Mouse (Mus musculus): ENCODE measurements around the gene Clip2.
"Not testable (repeated sequence)": the region's sequence is repeated elsewhere in the genome, so short reads cannot be mapped to it uniquely, and the experiment has no call there.

Gene Clip2

GRCm38 (mm10) chr5:134488596-134488995 is 63.6 kb downstream of the Clip2 start:
- peak; percentile 1 for DNase-seq (ENCODE audit: low spot score)

DNA sequence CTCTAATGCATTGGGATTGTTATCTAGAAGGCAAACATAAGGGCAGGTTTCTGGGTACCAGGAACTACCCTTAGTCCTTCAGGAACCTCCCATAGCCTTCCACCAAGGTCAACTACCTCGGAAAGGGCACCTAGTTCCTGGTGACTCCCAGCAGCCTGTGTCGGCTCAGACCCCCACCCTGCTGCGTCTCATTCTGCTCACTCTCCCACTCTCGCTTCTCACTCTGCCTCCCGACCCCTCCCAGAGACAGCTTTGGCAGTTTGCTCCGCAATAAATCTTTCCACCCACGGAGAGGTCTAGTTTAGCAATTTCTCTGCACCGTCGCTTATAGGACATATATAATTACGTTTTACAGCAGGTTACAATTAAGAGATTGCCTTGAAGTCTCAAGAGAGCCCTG is 64.2 kb downstream of the Clip2 start:
- peak; percentile 2 for DNase-seq (ENCODE audit: low spot score)

- DNase-seq (ENCODE audit: low spot score), result peak; percentile 49
Measured at GRCm38 (mm10) chr5:134485900-134486665, 66.2 kb downstream of the Clip2 start.

DNA sequence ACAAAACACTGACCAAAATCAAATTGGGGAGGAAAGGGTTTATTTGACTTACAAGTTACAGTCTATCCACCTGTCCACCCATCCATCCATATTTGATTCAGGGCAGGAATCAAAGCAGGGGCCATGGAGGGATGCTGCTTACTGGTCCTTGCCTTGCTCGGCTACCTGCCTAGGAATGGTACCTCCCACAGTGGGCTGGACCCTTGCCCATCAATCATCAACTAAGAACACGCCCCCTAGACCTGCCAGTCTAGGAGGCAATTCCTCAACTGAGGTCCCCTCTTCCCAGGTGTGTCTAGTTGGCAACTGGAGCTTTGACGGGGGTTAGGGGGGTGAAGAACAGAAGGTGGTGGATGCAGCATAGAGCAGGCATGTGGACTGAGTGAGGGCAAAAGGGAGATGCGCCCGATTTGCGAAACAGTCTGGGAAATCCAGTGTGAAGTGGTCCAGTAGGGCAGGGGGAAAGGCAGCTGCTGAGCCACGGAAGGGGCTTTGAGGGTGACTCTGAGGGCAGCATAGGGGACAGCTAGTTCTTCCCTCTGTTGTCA is 67.0 kb downstream of the Clip2 start:
- no peak for DNase-seq (ENCODE audit: low spot score)

DNA sequence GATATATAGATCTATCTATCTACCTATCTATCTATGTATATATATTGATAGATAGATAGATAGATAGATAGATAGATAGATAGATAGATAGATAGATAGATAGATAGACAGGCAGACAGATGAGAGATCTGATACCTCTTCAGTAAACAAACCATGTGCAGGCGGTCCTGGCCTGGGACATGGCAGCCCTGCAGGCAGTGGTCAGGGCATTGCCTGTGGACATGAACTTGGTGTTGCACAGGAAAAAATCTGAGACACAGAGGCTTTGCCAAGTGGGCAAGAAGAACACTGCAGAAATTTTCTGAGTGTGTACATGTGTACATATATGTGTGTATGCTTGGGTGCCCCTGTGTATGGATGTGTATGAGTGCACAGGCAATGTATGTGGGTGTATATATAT is 68.9 kb downstream of the Clip2 start:
- DNase-seq (ENCODE audit: low spot score), result no peak

DNA sequence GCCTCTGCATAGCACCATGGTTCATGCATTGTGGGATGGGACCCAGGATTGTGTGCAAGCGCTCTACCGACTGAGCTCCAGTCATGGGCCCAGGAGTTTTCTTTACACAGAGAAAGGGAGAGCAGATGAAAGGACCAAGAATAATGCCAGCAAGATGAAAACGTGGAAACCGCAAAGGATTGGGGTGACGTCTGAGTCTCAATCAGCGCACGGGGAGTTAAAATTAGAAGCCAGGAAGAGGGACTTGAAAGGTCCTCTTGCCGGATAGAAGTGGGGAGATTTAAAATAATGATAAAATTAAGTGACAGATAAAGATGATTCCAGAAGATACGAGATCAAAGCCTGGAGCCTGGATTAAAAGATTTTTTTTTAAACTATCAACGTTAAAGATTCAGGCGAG is 69.9 kb downstream of the Clip2 start:
- no peak for DNase-seq (ENCODE audit: low spot score)

GRCm38 (mm10) chr5:134478886-134479285 is 73.3 kb downstream of the Clip2 start:
- DNase-seq (ENCODE audit: low spot score), result not testable (repeated sequence)

GRCm38 (mm10) chr5:134475686-134476085 is 76.5 kb downstream of the Clip2 start:
- DNase-seq (ENCODE audit: low spot score), result not testable (repeated sequence)

DNA sequence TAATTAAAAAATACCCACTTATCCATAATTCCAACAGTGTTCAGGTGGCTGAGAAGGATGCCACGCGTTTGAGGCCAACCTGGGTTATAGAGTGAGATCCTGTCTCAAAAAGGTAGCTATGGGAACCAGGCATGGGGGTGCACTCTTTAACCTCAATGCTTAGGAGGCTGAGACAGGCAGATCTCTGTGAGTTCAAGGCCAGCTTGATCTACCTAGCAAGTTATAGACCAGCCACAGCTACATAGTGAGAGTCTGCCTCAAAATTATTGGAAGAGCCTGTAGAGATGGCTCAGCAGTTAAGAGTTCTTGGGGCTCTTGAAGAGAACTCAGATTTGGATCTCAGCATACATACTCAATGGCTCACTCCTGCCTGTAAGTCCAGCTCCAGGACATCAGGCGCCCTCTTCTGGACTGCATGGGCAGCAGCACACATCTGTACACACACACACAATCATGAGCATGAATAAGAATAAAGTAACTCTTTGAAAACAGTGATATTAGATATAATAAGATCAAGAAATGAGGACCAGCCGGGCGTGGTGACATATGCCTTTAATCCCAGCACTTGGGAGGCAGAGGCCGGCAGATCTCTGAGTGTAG is 77.1 kb downstream of the Clip2 start:
- DNase-seq (ENCODE audit: low spot score), result no peak

- no peak for DNase-seq (ENCODE audit: low spot score)
Measured at GRCm38 (mm10) chr5:134473902-134474301, 78.3 kb downstream of the Clip2 start.

GRCm38 (mm10) chr5:134470538-134471169 is 81.6 kb downstream of the Clip2 start:
- no peak for DNase-seq (ENCODE audit: low spot score)

DNA sequence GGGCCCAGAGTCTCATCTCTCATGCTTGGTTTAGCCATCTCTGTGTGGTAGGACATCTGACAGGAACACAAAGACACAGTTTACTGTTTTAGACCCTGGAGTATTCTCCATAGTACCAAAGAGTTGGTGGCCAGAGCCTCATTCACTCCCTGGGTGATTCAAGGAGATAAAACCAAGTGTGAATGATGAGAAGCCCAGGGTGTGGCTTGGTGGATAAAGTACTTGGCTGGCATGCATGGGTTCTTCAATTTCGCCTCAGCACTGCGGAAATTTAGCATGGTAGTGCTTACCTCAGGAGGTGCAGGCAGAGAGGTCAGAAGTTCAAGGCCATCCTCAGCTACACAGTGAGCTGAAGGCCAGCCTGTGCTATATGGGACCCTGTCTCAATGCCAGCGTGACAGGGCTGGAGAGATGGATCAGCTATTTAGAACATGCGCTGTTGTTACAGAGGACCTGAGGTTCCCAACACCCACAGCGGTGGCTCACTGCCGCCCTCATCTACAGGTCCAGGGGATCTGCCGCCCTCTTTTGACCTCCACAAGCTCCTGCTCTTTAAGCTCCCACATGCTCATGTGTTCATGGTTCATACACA is 82.6 kb downstream of the Clip2 start:
- DNase-seq (ENCODE audit: low spot score), result no peak

- no peak for DNase-seq (ENCODE audit: low spot score)
Measured at GRCm38 (mm10) chr5:134468158-134468765, 84.0 kb downstream of the Clip2 start.

DNA sequence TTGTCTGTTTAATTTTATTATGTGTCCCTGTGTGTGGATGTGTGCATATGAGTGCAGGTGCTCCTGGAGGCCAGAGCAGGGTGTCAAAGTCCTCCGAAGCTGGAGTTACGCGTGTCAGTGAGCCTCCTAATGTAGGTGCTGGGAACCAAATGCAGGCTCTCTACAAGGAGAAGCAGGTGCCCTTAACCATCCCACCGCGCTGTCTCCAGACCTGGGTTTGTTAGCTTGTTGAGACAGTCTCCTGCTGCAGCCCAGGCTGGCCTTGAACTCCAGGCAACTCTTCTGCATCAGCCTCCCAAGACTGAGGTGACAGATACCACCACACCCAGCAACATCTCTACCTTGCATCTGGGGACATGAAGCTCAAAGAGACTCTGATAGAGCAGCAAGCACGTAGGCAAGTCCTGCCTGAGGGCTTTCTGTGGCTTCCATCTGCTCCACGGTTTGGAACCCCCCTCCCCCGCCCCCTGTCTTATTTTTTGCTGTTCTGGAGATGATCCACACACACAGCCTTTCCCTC is 85.1 kb downstream of the Clip2 start:
- DNase-seq (ENCODE audit: low spot score), result no peak

- no peak for DNase-seq (ENCODE audit: low spot score)
Measured at GRCm38 (mm10) chr5:134466296-134467029, 85.8 kb downstream of the Clip2 start.

- no peak for DNase-seq (ENCODE audit: low spot score)
Measured at GRCm38 (mm10) chr5:134465197-134465596, 87.0 kb downstream of the Clip2 start.

- DNase-seq (ENCODE audit: low spot score), result no peak
Measured at GRCm38 (mm10) chr5:134464225-134464624, 88.0 kb downstream of the Clip2 start.

- DNase-seq (ENCODE audit: low spot score), result no peak
Measured at GRCm38 (mm10) chr5:134462731-134463130, 89.5 kb downstream of the Clip2 start.

- DNase-seq (ENCODE audit: low spot score), result no peak
Measured at GRCm38 (mm10) chr5:134462316-134462715, 89.9 kb downstream of the Clip2 start.

- DNase-seq (ENCODE audit: low spot score), result no peak
Measured at GRCm38 (mm10) chr5:134460546-134460945, 91.7 kb downstream of the Clip2 start.

GRCm38 (mm10) chr5:134459096-134459495 is 93.1 kb downstream of the Clip2 start:
- no peak for DNase-seq (ENCODE audit: low spot score)

Measured in ovary, postnatal 36 days (tissue).